Mouse (Mus musculus) embryonic facial prominence, embryonic 10.5 days (tissue): ENCODE measurements at regions not wholly inside any gene's neighbourhood (a gene's known extent, or its start where the extent isn't known, plus 50 kb on each side); places are given as distances from the start of the nearest gene placed in this dataset.

Experiments
- DNase-seq: peaks from one replicate; pipeline ENCODE4 v3.0.0-alpha.2; 2017; ENCODE audit warnings: low spot score
- H3K27ac ChIP-seq: fragments of 300-500 bp; sonication (generic); replicated peaks from 2 replicates; pipeline ENCODE4 v1.5.1; 2016; ENCODE audit warnings: mild to moderate bottlenecking
- H3K27me3 ChIP-seq: fragments of 300-500 bp; sonication (generic); replicated peaks from 2 replicates; pipeline ENCODE4 v1.6.1; 2016; ENCODE audit warnings: low read depth, mild to moderate bottlenecking; ENCODE audit not compliant: poor library complexity, severe bottlenecking
- H3K36me3 ChIP-seq: fragments of 300-500 bp; sonication (generic); replicated peaks from 2 replicates; pipeline ENCODE4 v1.6.1; 2016; ENCODE audit warnings: mild to moderate bottlenecking, moderate library complexity
- H3K4me1 ChIP-seq: fragments of 300-500 bp; sonication (generic); 2 replicates; pipeline ENCODE4 v1.6.1; 2016
- H3K4me3 ChIP-seq: fragments of 300-500 bp; sonication (generic); 2 replicates; pipeline ENCODE4 v1.5.1; 2016; ENCODE audit warnings: mild to moderate bottlenecking, moderate library complexity
- H3K9me3 ChIP-seq: fragments of 300-500 bp; sonication (generic); 2 replicates; pipeline ENCODE4 v1.6.1; 2016; ENCODE audit warnings: mild to moderate bottlenecking
- WGBS: fragments of 180-500 bp; shearing (Covaris S2); methylation state at CpG from one replicate; pipeline ENCODE4 v1.1.7; 2016; 5-methylcytosine and 5-hydroxymethylcytosine counted together

DNA sequence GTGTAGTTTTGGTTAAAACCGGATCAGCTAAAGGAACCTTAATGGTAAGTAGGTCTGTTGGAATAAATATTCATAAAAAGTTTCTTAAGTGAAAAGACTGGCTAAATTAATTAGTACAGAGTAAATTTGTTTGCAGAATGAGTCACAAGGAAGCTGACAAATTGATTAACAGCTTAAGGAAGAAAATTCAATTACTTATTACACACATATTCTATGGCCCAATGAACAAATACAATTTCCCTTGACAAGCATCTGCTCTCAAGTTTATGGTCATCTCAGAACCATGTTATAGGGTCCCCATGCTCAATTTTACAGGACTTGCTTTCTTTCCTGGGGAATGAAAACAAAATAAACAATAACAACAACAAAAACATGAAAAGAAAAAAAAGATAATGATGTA lies 231.4 kb upstream of the Frg1 start:
- Histone ChIP-seq H3K9me3 (no peaks in the 10 kb centered on the region), H3K27ac (no peak overlapping the region), H3K36me3 (no peaks in the 10 kb centered on the region), H3K4me1 (no peaks in the 10 kb centered on the region), H3K4me3 (no peak overlapping the region), H3K27me3 (no peaks in the 10 kb centered on the region)
- WGBS, result 92% methylated on average over 1 of the region's 1 CpGs
- DNase-seq, result no peak

DNA sequence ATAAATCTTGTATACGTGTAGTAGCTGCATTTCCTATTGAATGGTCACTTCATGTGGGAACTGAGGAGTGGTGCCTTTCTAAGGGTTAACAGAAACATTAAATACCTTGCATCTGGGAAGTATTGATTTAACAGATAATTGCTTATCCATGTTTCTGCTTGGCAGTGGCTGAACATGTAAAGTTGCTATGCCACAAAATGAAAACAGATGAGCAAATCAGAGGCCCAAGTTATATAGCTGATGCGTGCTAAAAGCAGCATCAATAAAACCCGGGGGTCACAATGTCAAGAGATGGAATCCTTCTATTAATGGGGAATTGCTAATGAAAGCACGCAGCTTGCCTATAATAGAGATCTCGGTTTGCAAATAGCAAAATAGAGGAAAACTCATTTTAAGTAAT lies 227.8 kb upstream of the Frg1 start:
- Histone ChIP-seq H3K27ac (no peak overlapping the region), H3K36me3 (no peaks in the 10 kb centered on the region), H3K4me3 (no peak overlapping the region), H3K27me3 (no peaks in the 10 kb centered on the region), H3K4me1 (no peaks in the 10 kb centered on the region), H3K9me3 (no peaks in the 10 kb centered on the region)
- 69% methylated on average over 5 of the region's 5 CpGs for WGBS
- no peak for DNase-seq

DNA sequence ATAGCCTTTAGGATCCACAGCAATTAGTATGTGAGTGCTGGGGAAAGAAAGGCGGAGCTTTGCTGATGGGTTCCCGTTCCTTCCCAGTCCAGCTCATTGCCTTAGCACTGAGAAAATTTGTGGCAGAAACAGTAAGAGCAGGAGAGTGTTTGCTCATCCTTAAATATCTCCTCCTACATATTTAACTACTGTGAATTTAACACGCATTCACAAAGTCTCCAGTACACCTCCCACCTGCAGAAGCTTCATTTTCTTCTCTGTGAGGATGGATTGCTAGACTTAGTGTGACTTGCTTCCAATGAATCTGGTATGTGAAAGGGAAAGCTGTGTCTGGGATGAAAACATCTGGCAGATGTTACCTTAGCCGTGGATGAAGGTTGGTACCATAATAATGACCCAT lies 207.0 kb upstream of the Frg1 start:
- Histone ChIP-seq H3K27me3 (no peaks in the 10 kb centered on the region), H3K4me1 (no peaks in the 10 kb centered on the region), H3K4me3 (no peak overlapping the region), H3K27ac (no peak overlapping the region), H3K36me3 (no peaks in the 10 kb centered on the region), H3K9me3 (no peaks in the 10 kb centered on the region)
- 89% methylated on average over 4 of the region's 4 CpGs for WGBS
- DNase-seq, result no peak

DNA sequence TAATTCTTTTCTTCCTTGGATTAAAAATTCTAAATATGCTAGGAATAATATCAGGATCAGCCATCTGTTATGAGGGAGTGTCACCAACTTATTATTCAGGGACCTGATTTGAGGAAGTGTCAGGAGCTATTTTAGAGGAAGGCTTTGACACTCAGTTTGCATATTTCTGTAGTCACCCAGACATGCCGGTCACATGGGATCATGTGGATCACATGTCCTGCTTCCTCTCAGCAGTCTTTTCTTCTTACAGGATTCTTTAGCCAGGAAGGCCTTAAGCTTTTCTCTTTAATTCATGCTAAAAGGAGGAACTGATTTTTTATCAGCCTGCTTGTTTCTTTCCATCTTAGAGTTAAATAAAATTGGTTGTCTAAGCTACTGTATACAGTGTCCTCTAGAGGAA lies 183.4 kb upstream of the Frg1 start:
- no peak for DNase-seq
- no peak overlapping the region for H3K27ac ChIP-seq
- H3K36me3 ChIP-seq, result no peaks in the 10 kb centered on the region
- no peaks in the 10 kb centered on the region for H3K4me1 ChIP-seq
- H3K27me3 ChIP-seq, result no peaks in the 10 kb centered on the region
- H3K4me3 ChIP-seq, result no peak overlapping the region
- no peaks in the 10 kb centered on the region for H3K9me3 ChIP-seq
- 92% methylated on average over 1 of the region's 1 CpGs for WGBS

DNA sequence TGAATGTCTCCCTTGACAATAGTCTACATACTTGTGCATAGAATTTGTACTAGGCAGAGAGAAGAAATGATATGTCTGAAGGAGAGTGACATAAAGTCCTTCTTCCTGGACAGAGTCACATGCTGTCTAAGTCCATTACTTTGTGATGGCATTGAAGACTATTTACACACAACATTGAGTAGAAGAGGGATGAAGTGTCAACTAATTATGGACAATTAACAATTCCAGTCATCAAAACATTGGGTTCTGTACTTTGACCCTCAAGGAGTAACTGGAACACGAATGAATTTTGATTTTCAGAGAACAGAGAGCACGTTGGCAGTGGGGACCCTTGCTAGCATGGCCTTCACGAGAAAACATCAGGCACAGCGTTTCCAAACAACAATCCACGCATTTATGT lies 177.6 kb upstream of the Frg1 start:
- Histone ChIP-seq H3K27ac (no peak overlapping the region), H3K4me1 (no peaks in the 10 kb centered on the region), H3K4me3 (no peak overlapping the region), H3K27me3 (no peaks in the 10 kb centered on the region), H3K36me3 (no peaks in the 10 kb centered on the region), H3K9me3 (no peaks in the 10 kb centered on the region)
- 88% methylated on average over 5 of the region's 5 CpGs for WGBS
- DNase-seq, result no peak

DNA sequence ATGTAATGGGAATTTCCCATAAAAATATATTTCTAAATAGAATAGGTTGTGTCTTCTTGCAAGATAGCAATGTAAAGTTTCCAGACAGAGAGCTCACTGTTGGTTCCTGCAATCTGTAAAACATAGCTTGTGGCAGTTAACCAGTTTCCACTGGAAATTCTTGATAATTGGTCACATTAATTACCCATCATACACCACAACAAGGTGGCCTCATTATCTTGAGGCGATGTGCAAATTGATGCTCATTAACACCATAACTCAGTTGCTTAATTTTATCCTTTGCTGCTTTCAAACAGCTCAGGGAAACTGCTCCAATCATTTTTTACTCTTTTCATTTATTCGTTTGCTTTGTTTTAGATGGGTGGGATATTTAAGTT lies 176.8 kb upstream of the Frg1 start:
- H3K27me3 ChIP-seq, result no peaks in the 10 kb centered on the region
- 79% methylated on average over 2 of the region's 2 CpGs for WGBS
- H3K36me3 ChIP-seq, result no peaks in the 10 kb centered on the region
- H3K9me3 ChIP-seq, result no peaks in the 10 kb centered on the region
- no peak for DNase-seq
- no peaks in the 10 kb centered on the region for H3K4me1 ChIP-seq
- no peak overlapping the region for H3K27ac ChIP-seq
- no peak overlapping the region for H3K4me3 ChIP-seq

DNA sequence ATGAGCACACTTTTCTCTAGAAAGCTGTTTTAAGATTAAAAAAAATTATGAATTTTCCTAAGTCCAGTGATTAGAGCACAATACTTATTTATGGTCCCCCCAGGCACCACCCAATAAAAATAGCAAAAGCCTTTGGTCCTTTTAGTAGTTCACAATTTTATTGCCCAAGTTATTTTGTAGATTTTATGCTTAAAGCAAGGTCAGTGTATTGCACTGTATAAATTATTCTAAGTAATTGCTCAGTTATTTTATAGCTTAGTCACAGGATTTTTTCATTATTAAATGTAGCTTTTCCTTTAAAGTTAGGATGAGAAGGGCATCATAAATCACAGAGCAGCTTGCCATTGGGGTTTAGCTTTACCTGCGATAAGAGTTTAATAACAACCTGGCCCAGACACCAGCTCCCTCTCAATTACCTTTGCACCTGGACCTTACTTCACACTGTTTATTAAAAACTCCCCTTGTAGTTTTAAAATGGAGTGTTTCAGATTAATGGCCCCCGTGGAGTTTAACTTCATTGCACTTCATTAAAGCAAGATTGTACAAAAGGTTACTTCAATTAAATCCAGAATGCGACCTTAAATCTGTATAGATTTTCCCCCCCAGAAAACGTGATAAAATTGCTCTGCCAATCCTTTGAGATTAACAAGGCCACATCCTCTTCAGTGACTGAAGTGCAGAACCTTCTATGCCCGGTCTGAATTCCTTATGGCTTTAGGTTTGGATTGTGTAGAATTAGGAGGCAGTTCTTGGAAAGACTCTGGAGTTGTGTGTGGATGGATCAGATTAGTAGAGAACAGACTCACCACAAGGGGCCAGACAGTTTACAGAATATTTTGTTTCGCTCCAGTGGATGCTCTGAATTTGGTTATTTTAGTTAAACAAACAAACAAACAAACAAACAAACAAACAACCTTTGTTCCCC lies 176.1 kb upstream of the Frg1 start:
- DNase-seq, result no peak
- H3K27ac ChIP-seq, result no peak overlapping the region

DNA sequence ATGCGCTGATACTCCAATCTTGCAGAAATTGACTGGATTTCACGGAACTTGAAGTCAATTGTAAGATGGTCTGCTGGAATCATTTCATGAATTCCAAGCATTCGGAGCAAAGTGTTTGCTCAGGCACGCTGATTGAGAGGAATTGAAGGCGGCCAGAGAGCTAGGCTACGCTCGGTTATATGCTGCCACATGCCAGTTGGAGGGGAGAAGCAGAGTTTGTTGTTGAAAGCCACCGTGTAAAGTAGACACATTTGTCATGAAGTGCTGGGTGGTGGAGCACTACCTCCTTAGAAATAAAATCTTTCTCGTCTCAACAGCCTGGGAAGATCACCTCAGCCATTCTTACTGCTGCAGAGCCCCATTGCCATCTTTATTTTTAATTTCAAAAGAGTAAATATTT lies 175.3 kb upstream of the Frg1 start:
- DNase-seq, result no peak
- H3K27ac ChIP-seq, result no peak overlapping the region
- 82% methylated on average over 9 of the region's 9 CpGs for WGBS

More for the DNA sequence above, 176.1 kb upstream of the Frg1 start:
- no peaks in the 10 kb centered on the region for H3K9me3 ChIP-seq
- no peaks in the 10 kb centered on the region for H3K27me3 ChIP-seq
- H3K4me1 ChIP-seq, result no peaks in the 10 kb centered on the region
- 75% methylated on average over 6 of the region's 6 CpGs for WGBS
- no peak overlapping the region for H3K4me3 ChIP-seq
- no peaks in the 10 kb centered on the region for H3K36me3 ChIP-seq

DNA sequence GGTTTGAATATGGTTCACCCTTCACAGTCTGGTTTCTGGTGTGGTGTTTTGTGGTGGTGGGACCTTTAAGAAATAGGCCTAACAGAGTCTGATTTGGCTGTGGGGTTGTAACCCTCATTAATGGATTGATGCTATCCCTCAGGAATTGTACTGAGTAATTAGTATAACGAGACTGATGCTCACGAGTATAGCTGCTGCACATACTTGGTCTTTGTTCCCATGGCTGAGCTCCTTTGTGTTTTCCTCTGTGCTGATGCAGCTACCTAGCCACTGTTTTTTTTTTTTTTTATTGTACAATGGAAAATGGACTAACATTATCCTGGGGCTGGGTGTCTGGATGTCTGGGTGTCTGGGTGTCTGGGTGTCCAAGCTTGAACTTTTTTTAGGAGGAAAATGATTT lies 171.3 kb upstream of the Frg1 start:
- no peaks in the 10 kb centered on the region for H3K27me3 ChIP-seq
- H3K36me3 ChIP-seq, result no peaks in the 10 kb centered on the region
- WGBS, result 54% methylated on average over 2 of the region's 2 CpGs
- no peaks in the 10 kb centered on the region for H3K4me1 ChIP-seq
- H3K4me3 ChIP-seq, result no peak overlapping the region
- H3K27ac ChIP-seq, result no peak overlapping the region
- H3K9me3 ChIP-seq, result no peaks in the 10 kb centered on the region
- DNase-seq, result no peak

More for the DNA sequence above, 175.3 kb upstream of the Frg1 start:
- Histone ChIP-seq H3K27me3 (no peaks in the 10 kb centered on the region), H3K4me3 (no peak overlapping the region), H3K36me3 (no peaks in the 10 kb centered on the region), H3K9me3 (no peaks in the 10 kb centered on the region), H3K4me1 (no peaks in the 10 kb centered on the region)

DNA sequence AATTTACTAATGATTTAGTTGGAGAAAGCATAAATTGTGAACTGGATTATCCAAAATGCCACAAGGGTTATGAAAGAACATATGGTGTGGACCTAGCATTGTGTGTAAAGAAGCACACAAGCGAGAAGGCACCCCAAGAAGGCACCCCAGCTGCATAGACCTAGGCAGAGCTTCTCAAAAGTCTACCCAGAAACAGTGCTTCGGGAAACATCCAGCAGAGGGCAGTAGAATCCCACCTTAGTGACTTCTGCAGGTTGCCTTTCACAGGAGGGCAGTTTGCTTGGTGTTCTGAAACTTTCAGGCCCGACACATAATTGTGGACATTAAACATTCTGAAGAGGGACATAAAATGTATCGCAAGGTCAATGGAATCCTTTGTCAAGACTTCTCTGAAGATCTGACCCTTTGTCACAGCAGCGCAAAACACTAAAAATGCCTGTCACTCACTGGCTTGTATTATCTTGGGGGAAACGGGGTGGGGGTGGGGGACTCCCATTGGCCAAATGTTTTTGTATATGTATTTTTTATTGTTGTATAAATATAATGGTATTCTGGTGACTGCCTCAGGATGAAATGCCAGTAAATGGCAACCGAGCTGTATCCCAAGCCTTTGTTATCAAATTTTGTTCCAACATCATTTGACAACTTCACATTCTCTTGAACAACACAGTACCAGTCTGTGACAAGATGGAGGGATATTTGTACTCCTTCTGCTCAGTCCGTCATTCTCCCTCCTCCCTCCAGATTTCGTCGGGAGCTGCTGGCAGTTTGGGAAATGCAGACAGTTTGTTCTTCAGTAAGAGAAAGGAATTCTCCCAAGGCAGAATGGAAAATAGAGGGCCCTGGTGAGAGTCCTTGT lies 156.4 kb upstream of the Frg1 start:
- no peaks in the 10 kb centered on the region for H3K9me3 ChIP-seq
- peak; percentile 83 for DNase-seq
- 47% methylated on average over 10 of the region's 10 CpGs for WGBS

DNA sequence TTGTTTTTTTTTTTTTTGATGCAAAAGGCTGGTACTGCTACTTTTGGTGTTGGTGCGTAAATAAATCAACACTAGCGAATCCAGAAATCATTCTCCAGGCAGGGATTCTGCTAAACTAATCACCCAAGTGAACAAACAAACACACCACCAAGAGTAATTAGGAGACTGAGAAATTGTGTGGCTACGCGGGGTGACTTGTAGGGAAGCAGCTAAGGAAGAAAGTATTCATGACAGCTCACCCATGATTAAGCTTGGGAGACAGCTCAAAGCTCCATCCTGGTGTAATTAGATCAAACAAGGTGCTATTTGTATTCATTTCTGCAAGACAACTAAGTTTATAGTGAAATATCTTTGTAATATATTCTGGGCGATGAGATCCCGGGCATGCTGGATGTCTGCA lies 153.7 kb upstream of the Frg1 start:
- no peak for DNase-seq
- no peaks in the 10 kb centered on the region for H3K27me3 ChIP-seq
- no peaks in the 10 kb centered on the region for H3K36me3 ChIP-seq
- no peak overlapping the region for H3K27ac ChIP-seq
- H3K4me3 ChIP-seq, result no peak overlapping the region
- 76% methylated on average over 6 of the region's 6 CpGs for WGBS
- peaks cover 10% of the 10 kb centered on the region; the same call in 1 of the 2 replicates for H3K4me1 ChIP-seq
- no peaks in the 10 kb centered on the region for H3K9me3 ChIP-seq

More for the DNA sequence above, 156.4 kb upstream of the Frg1 start:
- H3K4me3 ChIP-seq, result no peak overlapping the region
- H3K27ac ChIP-seq, result peak overlapping the region; percentile 45; the same call in 1 of the 2 replicates
- H3K4me1 ChIP-seq, result peaks cover 9% of the 10 kb centered on the region; the same call in 1 of the 2 replicates
- H3K36me3 ChIP-seq, result no peaks in the 10 kb centered on the region
- no peaks in the 10 kb centered on the region for H3K27me3 ChIP-seq

DNA sequence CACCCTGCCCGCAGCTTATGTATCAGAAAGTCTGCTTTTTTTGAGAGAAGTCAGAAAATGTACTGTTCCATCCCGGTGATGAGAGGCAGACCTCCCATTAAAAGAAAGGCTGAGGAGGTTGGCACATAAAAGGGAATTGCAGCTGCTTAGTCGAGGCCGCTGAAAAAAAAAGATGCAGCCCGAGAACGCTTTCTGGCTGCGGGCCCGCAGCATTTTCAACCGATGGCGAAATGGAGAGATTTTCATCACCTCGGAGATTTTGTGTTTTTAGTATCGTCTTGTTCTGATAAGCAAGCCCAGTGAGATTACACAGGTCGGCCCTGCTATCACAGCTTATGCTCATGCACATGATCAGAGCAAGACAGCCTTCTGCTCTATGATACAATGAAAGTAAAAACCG lies 145.1 kb upstream of the Frg1 start:
- Histone ChIP-seq H3K27ac (no peak overlapping the region), H3K4me1 (peaks cover 5% of the 10 kb centered on the region; the same call in 1 of the 2 replicates), H3K4me3 (no peak overlapping the region), H3K9me3 (no peaks in the 10 kb centered on the region), H3K27me3 (no peaks in the 10 kb centered on the region), H3K36me3 (no peaks in the 10 kb centered on the region)
- no peak for DNase-seq
- WGBS, result 85% methylated on average over 14 of the region's 14 CpGs

DNA sequence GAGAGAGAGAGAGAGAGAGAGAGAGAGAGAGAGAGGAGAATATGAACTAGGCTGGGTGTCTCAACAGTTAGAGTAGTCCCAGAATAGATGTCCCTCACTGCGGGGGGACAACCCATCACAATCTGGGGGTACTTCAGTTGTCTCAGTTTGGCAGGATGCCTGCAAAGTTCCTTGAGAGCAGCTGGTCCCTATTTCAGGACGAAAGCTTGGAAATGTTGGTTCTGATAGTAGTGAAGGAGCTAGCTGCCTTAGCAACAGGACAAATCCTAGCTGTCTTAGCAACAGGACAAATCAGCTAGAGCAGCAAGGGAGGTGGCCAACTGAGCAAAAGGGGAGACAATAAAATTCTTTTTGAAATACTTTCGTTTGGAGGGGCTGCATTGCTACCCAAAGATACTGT lies 139.9 kb upstream of the Frg1 start:
- Histone ChIP-seq H3K4me1 (peaks cover 14% of the 10 kb centered on the region), H3K4me3 (no peak overlapping the region), H3K27ac (no peak overlapping the region), H3K9me3 (no peaks in the 10 kb centered on the region), H3K36me3 (no peaks in the 10 kb centered on the region), H3K27me3 (no peaks in the 10 kb centered on the region)
- 81% methylated on average over 3 of the region's 3 CpGs for WGBS
- DNase-seq, result no peak
